Mouse (Mus musculus): ENCODE measurements around the gene Agtrap.
"Not testable (repeated sequence)": the region's sequence is repeated elsewhere in the genome, so short reads cannot be mapped to it uniquely, and the experiment has no call there.

Agtrap gene

DNA sequence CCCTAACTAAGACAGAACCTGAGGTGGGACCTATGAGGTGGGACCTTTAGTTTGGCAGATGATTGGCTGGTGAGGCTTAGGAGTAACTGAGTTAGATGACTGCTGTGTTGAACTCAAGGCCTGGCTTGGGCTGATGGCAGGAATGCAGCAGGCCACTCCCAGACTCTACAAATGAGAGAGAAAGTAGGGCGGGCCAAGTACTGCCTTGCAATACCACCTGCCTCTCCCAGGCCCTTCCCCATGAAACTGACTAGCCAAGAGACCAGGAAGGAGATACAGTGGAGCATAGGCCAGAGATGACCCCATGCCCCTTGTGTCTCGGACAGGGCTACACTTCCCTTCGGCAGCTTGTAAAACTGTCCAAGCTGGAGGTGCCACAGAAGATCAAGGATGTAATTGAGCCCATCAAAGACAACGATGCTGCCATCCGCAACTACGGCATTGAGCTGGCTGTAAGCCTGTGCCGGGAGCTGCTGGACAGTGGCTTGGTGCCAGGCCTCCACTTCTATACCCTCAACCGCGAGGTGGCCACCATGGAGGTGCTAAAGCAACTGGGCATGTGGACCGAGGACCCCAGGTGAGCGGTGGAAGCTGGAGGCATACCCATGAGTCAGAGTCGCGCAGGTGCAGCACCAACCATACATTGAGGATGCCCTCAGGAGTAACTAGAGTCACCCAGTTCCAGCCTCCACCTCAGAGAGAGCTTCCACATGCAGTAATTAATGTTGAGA lies 36.6 kb downstream of the Agtrap start:
- in situ Hi-C loops (cut with MboI, MseI): no loop called here

DNA sequence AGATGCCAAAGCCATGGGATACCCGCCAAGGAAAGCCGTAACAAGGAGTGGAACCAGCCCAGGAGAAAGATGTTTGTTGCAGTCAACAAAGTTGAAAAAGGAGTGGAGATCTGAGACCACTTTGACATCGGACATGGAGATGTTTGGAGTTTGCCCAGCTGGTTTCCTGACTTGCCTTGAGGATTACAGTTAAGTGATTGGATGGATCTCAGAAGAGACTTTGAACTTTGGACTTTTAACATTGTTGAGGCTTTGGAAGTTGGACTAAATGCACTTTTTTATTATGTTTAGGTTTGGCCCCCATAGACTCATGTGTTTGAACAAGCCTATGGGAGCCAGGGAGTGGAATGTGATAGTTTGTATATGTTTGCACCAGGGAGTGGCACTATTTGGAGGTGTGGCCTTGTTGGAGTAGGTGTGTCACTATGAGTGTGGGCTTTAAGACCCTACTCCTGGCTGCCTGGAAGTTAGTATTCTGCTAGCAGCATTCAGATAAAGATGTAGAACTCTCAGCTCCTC lies 37.4 kb downstream of the Agtrap start:
- in situ Hi-C loops (cut with MboI, MseI): not testable (repeated sequence)

- in situ Hi-C loops (cut with MboI, MseI): loop anchor here in 1 of 2 experiments (10.0 kb wide), 1 partner anchor 1618 kb away; no protein-coding TSS in a partner anchor
Measured at GRCm38 (mm10) chr4:148046450-148047031, 41.3 kb downstream of the Agtrap start.

DNA sequence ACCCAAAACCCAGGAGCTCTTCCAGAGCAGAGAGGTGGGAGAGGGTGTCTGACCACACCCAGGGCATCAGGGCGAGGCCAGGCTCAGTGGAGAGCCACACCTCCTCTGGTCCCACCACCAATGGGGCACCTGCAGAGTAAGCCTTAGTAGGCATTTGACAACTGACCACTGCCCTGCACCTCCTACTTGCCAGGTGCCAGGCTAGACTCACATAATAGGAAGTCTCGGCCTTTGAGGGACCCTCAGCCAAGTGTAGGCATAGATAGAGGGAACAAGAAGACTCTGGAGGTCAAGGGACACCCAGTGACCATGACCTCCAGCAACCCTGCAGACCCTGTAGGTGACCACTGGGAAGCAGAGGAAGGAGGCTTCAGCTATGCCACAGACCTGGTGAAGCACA lies 43.7 kb downstream of the Agtrap start:
- in situ Hi-C loops (cut with MboI, MseI): loop anchor here in 1 of 2 experiments (5.0 to 10.0 kb wide), 2 partner anchors 43 to 1621 kb away; partner anchors contain the start of gene Agtrap

DNA sequence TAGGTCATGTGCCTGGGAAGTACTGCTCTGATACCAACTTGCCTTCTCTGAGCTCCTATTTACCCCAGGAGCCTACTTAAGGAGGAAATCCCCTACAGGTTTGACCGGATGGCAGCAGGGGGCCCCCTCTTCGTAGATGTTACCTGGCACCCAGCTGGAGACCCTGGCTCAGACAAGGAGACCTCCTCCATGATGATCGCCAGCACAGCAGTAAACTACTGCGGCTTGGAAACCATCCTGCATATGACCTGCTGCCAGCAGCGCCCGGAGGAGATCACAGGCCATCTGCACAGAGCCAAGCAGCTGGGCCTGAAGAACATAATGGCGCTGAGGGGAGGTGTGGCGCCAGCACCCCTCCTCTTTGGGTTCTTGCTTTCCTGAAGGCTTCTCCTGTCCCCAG lies 44.5 kb downstream of the Agtrap start:
- in situ Hi-C loops (cut with MboI, MseI): loop anchor here in 1 of 2 experiments (5.0 to 10.0 kb wide), 2 partner anchors 44 to 1621 kb away; partner anchors contain the start of gene Agtrap

- in situ Hi-C loops (cut with MboI, MseI): loop anchor here in 1 of 2 experiments (5.0 to 10.0 kb wide), 2 partner anchors 46 to 1623 kb away; partner anchors contain the start of gene Agtrap
Measured at GRCm38 (mm10) chr4:148041611-148042191, 46.1 kb downstream of the Agtrap start.

GRCm38 (mm10) chr4:148040933-148041610 lies 46.8 kb downstream of the Agtrap start:
- in situ Hi-C loops (cut with MboI, MseI): loop anchor here in 1 of 2 experiments (5.0 to 10.0 kb wide), 2 partner anchors 46 to 1624 kb away; partner anchors contain the start of gene Agtrap

GRCm38 (mm10) chr4:148040029-148040830 lies 47.6 kb downstream of the Agtrap start:
- in situ Hi-C loops (cut with MboI, MseI): loop anchor here in 1 of 2 experiments (5.0 to 10.0 kb wide), 2 partner anchors 47 to 1625 kb away; partner anchors contain the start of gene Agtrap

DNA sequence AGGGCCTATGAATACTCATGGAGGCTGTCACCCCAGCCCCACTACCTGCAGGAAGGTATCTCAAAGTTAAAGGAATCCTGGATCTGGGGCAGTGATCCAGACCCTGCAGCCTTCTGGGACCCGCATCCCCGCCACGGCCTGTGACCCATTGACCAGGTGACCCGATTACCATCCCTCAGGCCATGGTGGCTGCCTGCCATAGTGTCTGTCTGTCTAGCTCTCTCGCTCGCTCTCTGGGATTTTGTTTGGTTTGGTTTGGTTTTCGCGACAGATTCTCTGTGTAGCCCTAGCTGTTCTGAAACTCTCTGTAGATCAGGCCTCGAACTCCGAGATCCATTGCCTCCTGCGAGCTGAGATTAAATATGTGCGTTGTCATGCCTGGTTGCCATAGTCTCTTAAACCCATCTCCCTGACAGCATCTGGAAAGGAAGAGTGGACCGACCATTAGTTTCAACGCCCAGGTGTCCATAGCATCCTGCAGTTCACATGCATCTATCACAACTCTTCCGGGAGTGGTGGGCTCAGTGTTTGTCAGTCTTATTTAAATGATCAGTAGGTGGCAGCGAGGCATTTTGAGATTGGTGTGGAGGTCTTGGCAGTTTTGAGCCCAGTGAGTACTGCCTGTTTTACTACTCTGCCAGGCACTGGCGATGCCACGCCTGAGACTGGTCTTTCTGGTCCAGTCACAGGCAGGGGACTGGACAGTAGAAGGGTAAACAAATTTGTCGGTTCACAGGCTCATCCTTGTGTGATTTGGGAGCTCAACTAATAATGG lies 48.4 kb downstream of the Agtrap start:
- in situ Hi-C loops (cut with MboI, MseI): loop anchor here in 1 of 2 experiments (5.0 to 10.0 kb wide), 2 partner anchors 48 to 1625 kb away; partner anchors contain the start of gene Agtrap

DNA sequence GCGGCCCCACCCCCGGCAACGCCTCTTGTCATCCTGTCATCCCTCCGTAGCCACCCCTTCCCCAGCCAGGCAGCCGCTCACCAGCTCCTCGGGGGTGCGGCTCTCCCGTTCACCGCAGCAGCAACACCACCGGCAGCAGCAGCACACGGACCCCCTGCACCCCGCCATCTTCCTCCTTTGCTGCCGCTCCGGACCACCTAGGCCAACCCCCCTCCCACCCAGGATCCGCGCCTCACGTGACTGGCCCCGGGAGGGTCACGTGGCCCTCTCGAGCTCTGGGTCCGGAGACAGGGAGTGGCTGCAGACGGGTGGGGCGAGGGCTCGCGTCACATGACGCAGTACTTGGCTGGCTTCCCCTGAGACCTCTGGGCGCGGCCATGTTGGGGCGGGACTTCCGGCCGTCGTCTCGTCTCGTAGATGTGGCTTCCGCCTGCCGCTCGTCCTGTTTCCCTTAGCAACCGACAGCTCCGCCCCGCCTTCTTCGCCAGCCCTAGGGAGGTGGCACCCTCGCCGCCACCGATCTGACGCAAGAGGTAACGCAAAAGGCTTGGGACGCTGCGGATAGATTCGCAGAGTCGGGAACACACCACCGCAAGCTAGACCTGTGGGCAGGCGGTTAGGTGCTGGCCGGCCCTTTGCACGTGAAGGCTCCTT lies 49.1 kb downstream of the Agtrap start, which contains the start of the genes Clcn6 and Mthfr:
Clcn6 (minus strand) TSS at position 222 of the 654 bp plus-strand sequence.
Mthfr (plus strand) TSS at position 478 of the 654 bp plus-strand sequence.
- in situ Hi-C loops (cut with MboI, MseI): no loop called here

DNA sequence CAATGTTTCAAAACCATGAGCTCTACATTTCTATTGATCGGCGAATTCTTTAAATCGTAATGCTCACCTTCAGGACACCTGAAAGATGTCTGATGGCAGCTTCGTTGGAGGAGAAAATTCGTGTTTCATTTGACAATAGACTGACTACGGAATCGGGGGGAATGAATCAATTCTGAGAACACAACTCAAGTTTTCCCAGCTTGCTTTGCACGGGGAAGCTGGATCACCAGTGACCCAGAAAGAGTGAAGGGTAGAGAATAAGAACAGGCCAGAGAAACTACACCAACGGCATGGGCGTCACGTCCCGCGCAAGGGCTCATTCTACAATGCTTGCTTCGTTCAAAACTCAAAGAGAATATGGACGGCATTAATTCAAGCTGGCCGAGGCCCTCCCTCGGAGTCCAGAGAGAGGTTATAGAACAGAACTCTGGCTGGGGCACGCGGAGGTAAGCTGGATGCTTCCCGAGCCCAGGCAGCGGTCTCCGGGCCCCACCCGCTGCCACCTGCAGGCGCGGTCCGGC lies 49.7 kb downstream of the Agtrap start:
- in situ Hi-C loops (cut with MboI, MseI): no loop called here

DNA sequence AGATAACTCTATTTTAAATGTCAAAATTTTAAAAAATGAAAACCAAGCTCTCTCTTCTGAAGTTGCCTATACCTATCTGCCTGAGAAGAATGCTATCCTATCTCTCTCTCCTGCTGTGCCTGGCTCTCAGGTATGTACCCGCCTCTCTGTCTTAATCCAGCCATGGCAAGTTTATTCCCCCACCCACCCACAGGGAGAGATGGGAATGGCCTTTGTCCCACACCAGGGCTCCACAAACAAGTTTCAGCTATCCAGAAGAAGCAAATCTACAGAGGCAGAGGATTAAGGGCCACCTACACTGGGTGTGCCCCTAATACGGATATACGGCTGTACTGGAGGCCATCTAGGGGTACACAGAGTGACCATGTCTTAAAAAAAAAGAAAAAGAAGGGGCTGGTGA lies 52.4 kb downstream of the Agtrap start:
- in situ Hi-C loops (cut with MboI, MseI): no loop called here

DNA sequence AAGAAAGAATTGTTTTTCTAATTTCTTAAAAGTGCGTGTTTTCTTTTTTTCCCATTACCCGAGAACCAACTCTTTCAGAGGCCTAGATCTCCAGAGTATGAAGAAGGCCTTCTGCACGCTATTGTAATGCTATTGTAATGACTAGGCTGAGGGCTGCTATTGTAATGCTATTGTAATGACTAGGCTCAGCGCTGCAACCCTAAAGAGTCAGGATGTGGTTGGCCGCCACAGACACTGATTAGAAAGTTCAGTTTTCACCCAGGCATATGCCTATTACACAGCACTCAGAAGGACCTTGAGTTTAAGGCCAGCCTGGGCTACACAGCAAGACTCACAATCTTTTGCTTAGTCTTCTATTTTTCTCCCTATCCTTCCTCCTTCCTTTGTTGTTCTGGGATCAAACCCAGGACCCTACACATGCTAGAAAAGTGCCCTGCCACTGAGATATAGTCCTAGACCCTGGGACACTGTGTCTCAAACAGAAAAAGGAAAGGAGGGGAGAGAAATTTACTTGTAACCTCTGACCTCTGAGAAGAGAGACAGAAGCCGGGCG lies 53.9 kb downstream of the Agtrap start:
- in situ Hi-C loops (cut with MboI, MseI): no loop called here

GRCm38 (mm10) chr4:148030506-148030905 lies 57.3 kb downstream of the Agtrap start:
- in situ Hi-C loops (cut with MboI, MseI): no loop called here

GRCm38 (mm10) chr4:148029297-148029696 lies 58.5 kb downstream of the Agtrap start:
- in situ Hi-C loops (cut with MboI, MseI): no loop called here

Data from T-helper 17 cell (primary cell).